Mouse (Mus musculus) lung, postnatal 4 days (tissue): Measurements from ENCODE around the gene Rnaset2b.
"Not testable (repeated sequence)": the region's sequence is repeated elsewhere in the genome, so short reads cannot be mapped to it uniquely, and the experiment has no call there.

Source experiments
- DNase-seq, 2 experiments: peaks; one replicate each; pipeline ENCODE4 v3.0.0; 2021

Gene Rnaset2b

DNA sequence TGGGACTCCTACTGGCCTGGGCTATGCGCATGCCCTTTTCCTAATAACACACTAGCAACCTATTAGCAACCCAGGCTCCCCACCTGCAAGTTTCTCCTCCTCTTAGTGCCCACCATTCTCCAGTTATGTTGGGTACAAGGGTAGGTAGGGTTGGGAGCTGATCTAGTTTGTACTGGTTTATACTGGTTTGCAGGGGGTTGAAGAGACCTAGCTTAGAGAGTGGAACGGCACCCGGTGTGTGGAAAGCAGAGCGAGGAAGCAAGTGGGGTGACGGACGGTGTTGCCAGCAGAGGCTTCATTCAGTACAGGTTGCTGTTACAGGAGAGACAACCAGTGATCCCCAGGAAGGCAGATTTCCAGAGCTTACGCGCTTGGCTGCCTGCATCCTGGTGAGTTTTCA lies at the start of gene Rnaset2b:
TSS of gene Rnaset2b (plus strand) at position 301 of the 400 bp plus-strand sequence.
- not testable (repeated sequence) for DNase-seq

DNA sequence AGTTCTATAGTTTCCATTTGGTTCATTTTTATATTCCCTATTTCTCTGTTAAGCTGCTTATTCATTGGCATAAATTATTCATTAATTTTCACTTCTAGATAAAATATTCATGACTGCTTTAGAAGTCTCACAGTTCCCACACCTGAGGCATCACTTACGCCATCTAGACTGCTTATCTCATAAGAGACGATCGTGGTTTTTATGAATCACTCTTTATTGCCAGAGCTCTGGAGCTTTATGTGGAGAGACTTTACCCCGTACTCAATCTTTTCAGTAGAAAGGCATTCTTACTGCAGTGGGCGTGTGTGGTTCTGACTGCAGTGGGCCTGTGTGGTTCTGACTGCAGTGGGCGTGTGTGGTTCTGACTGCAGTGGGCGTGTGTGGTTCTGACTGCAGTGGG lies 38.8 kb upstream of the Rnaset2b start:
- not testable (repeated sequence) for DNase-seq

DNA sequence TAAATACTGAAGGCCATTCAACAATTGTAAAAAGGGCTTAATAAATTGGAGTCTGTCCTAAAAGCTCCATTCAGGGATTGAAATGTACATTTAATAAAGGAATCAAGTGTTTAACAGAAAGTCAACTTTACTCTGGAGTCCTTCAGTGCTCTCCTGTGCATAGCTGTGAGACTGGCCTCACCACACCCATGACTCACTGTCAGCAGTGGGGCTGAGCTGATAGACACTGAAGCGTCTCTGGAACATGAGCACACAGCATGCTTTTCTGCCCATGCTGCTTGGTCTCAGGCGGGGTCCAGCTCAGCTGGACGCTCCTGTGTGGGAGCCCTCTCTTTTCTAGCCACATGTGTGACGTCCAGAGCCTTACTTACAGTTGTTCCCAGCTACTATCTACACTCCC lies 27.9 kb upstream of the Rnaset2b start:
- DNase-seq: not testable (repeated sequence)

DNA sequence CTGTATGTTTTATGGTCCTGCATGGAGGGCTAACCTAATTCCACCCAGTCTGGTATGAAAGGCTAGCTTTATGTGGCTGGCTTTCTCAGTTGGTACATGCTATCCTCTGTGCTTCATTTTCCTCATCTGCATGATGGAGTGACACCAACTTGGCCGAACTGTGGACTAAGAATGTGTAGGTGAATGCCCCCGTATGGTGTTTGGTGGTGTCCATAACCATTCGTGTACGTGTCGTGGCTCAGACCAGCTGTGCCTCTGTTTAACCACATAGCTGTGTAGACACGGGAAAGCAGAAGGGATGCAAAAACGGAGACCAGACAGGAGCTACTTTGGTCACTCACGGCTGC lies 22.8 kb upstream of the Rnaset2b start:
- not testable (repeated sequence) for DNase-seq

DNA sequence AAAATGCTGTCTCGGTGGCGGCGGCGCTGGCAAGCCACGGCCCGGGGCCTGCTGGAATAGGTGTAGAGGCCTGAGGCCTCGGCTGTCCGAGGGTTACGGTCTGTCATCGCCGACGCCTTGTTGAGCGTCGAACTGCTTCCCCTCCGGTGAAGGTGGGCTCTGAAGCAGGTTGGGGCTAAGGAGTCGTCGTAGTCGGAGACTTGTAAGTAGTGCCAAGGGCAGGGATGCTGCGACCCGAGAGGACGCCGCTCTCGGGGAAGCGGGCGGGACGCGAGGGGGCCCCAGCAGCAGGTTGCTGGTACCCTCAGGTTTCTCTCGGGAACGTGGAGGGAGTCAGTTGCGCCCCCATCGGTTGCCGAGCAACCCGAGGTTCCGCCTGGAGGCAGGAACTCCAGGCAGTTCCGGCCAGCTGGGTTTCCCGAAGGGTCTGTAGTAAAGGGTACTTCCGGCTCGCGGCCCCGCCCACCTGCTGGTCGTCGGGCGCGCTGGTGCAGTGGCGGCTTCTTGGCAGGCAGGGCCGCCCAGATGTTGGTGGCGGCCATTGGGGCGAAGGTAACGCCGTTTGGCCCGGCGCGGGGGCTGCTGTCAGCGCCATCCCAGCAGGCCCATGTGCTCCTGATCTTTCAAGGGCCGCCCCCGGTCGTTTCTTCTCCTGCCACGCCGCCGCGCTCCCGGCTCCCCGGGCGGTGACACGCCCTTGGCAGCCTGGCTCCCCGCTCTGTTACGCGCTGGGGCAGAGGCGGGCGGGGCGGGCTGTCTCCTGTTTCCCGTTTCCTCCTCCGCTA lies 22.3 kb upstream of the Rnaset2b start, which contains the start of gene Rsph3b:
TSS of gene Rsph3b (minus strand) at position 699 of the 785 bp plus-strand sequence.
- DNase-seq: peak; percentile 86 to 91

DNA sequence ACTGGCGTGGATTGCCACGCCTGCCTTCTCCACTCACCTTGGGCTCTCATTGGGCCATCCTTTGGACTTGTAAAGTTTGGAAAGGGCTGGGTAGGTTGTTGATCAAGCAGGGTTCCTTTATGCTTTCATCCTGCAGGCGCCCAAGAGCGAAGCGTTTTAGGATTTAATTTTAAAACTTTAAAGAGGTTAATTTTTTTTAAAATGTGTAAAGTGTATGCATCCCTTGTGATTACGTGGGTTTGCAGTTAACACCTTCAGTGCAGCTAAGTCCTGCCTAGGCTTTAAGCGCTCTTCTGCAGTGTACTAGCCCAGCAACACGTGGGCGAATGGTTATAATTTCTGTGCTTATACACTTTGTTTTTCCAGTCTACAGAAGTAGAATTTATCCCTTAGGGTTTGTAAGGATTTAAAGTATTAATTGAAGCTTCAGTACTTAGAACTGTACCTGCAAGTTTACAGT lies 21.6 kb upstream of the Rnaset2b start:
- not testable (repeated sequence) for DNase-seq

DNA sequence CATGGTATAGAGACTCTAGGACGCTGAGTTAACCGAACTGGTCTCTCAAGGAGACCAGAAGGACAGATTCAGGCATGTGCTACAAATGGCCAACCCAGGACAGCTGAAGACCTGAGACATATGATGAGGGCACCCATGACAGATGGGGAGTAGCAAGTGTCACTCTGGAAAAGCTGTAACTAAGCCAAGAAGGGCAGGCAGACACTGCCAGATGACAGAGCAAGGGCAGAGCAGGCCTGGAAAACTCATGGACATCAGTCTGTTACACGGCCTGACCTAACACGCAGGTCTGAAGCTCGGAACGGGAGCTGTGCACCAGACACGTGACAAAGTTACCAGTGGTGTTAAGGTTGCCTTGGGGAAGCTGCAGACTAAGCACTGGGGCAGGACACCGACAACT lies 11.6 kb upstream of the Rnaset2b start:
- DNase-seq: not testable (repeated sequence)

DNA sequence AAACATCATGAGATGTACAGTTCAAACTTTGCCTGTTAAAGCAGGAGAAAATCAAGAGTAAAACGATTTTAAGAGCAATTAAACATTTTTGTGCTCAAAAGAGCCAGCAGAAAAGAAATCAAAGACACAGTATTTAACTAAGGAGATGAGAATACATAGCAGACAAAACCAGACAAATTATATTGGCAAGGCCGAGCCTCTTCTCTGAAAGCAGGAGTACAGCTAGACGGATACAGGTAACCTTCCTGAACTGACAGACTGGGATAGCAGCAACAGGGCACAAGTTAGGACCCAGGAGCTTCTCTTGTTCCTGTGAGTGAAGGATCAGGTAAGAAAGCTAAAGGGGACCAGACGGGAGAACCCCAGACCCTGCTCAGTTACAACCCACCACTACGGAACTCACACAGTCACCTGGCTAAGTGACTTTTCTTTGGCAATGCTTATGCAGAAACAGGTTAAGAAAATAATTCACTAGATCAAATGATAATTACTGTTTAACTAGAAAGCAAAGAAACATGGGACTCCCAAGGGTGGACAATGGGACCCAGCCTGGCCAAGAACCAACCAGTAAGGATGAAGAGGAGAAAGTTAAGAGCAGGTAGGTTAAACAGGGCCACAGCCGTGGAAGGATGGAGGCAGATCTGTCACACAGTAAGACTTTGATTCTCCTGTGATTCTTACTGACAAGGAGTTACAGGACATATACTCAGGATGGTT lies 10.7 kb upstream of the Rnaset2b start:
- DNase-seq: not testable (repeated sequence)

DNA sequence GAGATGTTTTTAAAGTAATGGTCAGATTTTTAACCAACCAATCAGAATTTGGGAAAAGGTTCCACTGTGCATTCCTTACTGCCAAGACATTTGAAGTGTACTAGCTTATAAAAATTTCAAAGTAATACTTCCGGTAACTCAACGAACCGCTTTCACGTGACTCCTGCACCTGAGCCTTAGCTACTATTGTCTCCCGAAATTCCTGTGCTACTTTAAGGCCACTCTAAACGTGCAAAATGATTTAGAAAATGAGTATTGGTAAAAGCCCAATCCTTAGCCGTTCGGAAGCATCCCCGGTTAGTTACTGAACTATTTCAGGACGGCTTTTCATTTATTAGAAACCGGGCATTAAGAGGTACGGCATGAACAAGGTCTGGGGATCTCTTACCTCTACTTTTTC lies 10.1 kb upstream of the Rnaset2b start:
- not testable (repeated sequence) for DNase-seq

DNA sequence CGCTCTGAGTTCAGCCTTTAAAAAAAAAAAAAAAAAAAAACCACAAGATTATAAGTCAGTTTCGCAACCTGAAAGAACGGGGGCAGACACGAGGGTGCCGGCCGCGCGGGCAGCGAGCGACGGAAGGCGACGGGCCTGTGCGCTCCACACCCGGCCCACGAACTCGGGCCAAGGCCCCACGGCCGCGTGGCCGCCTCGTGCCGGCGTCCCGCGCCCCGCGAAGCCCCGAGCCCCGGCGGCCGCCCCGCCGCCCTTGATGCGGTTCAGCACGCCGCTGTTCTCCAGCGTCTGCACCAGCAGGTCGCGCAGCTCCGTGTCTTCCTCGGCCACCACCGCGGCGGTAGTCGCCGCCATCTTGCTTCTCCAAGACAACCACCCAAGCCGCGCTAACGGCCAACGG lies 9.7 kb upstream of the Rnaset2b start, which contains the start of gene Tagap1:
TSS of gene Tagap1 (minus strand) at position 381 of the 400 bp plus-strand sequence.
- DNase-seq: peak; percentile 59 to 68

DNA sequence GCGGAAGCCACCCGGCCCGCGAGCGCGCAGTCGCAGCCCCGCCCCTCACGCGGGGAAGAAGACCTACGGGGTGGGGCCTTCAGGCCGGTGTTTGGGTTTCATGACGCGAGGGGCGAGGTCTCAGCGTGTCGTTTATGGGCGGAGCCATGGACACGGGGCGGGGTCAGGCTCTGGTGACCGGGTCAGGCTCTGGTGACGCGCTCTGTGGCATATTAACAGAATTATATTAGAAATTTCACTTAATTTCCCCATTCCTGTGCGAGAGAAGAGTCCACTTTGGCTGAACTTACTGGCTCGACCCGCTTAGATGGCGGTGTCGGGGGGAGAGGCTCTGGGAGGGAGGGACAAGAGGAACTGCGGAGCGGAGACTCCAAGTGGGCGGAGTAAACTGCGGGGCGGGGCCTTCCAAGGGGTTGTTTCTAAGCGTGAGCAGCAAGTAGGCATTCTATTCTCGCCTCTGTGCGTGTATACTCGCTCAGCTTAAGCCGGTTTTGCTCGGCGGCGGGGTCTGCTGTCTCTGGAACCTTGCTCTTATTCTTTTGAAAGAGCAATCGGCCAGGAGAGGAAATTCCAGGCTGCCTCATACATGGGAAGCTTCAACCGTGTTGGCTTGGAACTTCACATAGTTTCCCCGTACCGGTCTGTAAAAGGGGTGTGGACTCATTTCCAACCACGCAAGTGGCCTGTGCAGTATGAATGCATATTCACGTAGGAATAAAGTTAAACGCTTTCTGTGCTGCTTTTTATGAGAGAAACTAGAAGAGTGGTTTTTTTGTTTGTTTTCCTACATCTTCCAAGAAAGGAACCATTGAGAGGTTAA lies 9.0 kb upstream of the Rnaset2b start:
- DNase-seq: peak; percentile 37 to 44

DNA sequence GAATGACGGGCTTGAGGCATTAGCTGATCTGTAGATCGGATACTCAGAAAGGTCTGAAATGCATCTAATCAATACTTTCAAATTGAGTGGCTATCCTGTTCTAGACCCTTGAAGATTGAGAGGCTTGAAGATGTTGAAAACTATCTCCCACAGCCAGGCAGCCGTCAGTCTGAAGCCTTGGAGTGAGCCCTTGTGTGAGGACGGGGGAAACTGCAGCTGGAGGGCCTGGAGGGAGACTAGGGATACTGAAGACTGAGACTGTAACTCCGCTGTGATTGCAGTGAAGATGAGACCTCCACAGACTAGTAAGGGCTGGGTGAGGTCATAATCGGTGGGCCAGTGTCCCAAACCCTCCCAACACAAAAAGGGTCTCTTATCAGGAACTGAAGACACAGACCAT lies 8.1 kb upstream of the Rnaset2b start:
- DNase-seq: not testable (repeated sequence)

DNA sequence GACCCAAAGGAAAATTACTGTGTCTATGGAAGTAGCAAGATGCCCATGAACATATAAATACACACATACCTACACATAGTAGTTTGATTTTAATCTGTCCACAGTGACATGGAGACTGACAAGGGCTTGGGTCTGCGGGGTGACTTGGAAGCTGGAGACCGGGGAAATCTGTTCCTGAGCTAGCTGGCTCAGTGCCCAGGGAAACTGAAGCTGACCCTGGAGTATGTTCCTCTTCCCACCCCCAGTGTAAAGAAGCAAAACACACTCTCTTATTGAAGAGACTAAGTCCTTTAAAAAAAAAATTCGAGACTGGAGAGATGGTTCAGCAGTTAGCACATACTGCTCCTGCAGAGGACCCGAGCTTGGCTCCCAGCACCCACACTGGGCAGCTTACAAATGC lies 7.5 kb upstream of the Rnaset2b start:
- DNase-seq: not testable (repeated sequence)

DNA sequence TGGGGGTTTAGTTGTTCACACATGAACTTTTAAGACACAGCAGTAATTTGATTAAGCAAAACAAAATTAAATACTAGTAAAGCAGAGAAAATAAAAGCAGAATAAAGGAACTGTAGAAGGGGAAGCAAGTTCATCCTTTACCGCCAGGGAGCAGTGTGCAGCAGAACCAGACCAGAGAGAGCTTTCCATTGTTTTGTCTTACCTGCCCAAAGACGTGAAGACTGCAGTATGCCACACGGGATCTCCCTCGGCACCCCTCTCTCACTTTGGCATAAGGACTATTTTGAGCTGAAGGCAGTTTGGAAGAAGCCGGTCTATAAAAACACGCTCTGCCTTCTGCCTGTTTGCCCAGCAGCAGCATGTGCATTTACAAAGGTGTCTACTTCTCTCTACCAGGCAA lies 5.1 kb upstream of the Rnaset2b start:
- peak in 1 of 2 experiments; percentile 34 for DNase-seq

DNA sequence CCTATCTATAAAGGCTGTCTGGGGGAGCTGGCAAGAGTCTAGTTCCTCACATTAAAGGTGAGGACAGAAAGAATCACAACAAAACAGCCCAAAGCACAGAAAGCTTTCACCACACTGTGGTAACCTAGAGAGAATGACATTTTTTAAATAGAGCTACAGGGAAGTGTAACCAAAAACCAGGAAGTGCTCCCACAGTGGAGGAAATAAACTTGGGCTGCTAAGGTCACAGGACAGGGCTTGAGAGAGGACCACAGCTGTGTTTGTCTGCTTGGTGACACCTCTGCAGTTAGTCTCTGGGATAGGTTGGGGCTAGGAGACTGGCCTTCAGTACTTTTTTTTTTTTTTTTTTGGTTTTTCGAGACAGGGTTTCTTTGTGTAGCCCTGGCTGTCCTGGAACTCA lies 2.8 kb upstream of the Rnaset2b start:
- DNase-seq: not testable (repeated sequence)

DNA sequence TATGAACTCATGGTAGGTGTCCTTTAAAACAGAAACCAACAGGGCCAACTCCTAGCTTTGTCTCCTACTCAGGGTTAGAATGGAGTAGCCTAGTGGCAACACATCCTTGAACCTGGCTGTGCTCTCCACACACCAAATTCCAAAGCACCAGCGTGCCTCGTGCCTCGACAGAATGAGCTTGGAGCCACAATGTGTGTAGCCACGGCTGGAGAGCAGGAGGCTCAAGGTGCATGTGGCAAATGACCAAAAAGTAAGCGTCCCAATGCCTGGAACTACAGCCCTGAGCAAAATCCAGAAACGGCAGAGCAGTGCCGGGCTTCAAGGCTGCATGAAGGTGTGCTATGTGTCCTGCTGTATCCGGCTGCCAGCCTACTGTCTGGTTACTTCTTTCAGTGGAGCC lies 804 bp downstream of the Rnaset2b start:
- not testable (repeated sequence) for DNase-seq

DNA sequence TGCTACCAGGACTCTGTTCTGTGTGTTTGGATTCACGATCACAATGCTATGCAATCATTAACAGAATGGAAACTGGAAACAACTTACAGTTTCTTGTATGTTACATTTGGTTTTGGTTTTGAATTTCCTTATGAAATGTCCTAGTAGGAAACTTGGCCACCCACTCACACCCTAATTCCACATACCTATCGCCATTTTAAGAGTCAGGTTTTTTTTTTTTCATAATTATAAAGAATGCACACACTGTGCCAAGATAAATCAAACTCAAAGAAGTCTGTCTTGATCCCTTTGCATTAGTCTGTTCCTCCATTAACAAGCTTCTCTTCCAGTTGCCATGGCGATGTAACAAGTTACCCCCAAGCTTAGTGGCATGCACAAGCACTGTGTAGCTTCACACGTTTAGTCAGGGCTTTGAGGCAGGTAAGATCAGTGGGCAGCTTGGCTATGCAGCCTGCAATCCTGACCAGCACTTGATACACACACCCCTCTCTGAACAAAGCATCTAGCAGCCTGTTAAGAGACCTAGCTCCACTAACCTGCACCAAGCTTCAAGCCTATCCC lies 2.5 kb downstream of the Rnaset2b start:
- not testable (repeated sequence) for DNase-seq

DNA sequence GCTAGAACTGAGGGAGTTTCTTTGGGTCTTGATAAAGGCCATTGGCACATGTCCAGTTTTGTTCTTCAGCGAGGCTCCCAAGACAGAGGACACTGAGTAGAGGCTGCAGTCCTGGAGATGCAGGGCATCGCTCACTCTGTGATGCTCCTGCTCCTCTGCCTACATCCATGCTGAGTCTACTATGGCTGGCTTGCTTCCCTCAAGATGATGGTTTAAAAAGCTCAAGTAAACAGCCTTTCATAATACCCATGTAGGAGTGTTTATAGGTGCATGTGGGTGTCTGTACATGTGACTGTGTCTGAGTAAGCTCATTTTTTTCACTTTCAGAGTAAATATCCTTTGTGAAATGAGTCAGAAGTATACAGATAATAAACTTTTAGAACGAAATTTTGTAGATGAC lies 4.6 kb downstream of the Rnaset2b start:
- DNase-seq: not testable (repeated sequence)

DNA sequence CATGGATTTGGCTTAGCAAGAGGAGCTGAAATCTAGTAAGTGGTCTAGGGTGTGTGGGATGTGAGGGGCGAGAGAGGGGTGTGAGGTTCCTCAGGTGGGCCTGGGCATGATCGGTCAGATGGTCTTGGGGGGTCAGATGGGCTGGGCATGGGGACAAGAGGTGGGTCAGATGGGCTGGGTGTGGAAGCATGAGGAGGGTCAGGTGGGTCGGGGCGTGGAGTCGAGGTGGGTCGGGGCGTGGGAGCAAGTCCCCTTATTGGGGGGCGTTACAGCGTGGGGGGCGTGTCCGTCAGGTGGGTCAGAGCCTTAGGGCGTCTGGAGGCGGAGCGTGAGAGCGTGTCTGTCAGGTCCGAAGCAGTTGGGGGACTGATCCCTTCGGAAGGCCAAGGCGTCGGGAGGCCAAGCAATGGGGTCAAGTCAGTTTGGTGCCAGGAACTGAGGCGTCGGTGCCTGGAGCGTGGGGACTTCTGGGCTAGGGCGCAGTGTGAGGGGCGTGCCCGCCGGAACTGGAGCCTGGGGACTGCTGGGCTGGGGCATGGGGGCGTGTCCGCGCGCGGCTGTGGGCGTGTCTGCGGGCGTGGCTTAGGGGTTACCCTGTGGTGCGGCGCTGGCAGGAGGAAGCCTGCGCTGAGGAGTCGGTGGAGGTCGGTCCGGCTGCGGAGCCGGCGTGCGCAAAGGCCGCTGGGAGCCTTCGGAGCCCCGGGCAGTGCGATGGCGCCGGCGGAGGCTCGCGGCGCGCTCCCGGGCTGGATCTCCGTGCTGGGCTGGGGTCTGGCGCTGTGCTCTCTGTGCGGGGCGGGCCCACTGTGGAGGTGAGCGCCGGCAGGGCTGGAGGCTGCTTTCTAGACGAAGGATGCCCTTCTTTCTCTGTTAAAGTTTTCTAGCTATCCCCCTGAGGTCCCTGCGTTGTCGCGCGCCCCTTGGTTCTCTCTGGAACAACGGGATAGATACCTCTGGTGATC lies 8.1 kb downstream of the Rnaset2b start, which contains the start of gene Gm49721:
TSS of gene Gm49721 (plus strand) at position 618 of the 962 bp plus-strand sequence.
- peak; percentile 83 to 90 for DNase-seq

DNA sequence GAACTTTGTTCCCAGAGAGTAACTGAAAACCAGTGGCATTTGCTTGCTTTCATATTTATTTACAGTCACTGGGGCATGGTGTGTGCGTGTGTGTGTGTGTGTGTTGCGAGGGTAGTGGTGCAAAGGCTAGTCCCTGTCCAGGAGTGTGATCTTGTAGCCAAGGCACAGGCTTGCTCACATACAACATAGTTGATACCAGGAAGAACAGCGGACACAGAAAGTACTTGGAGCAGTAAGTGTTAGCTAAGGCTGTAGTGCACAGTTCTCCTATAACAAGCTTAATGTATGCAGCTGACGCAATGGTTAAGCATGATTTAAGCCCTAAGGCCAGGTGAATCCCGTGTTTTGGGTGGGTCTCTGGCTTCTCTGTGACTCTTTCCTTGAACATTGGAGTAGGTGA lies 8.9 kb downstream of the Rnaset2b start:
- DNase-seq: not testable (repeated sequence)

DNA sequence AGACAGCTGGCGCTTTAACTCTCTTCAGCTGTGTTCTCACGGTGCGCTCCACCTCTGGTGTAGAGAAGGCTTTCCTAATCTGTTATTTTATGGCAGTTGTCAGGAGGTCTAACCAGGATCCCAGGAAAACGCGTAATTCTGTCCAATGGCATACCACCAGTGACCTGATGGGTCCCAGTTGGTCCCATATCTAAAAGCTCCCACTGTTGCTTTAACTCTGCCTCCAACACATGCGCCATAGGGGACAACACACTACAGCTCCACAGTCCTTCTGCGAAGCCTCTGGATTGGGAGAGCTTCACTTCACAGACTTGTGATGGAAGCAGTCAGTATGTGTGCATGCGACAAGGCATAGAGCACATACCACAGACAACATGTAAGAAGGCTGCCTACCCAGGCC lies 9.7 kb downstream of the Rnaset2b start:
- not testable (repeated sequence) for DNase-seq
